ENCODE assay signal across 11 mouse cellular contexts in the genomic region with DNA sequence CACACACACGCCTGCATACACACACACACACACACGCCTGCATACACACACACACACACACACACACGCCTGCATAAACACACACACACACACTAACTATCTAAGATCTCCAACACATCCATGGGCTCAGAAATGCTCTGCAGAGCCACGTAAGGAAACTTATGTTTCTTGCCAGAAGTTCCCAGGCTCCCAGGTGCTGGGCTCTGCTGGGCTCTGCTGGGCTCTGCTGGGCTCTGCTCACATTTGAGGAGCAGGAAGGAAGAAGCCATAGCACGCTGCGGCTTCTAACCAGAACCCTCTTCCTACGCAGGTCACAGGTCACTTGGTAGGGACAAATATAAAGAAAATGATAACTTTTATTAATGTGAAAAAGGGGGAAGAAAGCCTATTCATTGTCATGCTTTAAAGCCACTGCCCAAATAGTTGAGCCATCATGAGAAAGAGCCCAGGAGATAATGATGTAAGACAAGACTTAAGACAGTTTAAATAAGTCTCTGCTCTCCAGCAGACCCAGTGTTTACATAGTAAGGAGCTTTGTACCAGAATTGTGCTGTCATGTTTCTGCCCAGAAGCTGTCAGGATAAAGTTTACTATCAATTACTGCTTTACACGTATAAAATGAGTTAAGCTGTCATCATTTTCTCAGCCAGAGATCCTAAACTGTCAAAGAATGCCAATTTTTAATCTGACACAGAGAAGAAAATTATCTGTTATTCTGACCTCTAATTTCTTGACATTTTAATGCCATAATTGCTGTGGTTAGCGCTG.
DNase-seq lines count a peak whose midpoint lies in the region; ATAC-seq and TF ChIP-seq lines count a peak whose summit lies in the region.
"Had no signal": no experiment of that assay in that cellular context is flagged by ENCODE, and none has a peak within 500 bp of the region (broad histone marks: within the 10 kb centered on the region; RNA-seq: fewer than 3 reads in every experiment).

No protein-coding gene starts in this region.

- H3K4me1 ChIP-seq in hindbrain, embryonic 13.5 days (replicated peaks), result peaks cover 31% of the 10 kb centered on the region
- H3K4me1 ChIP-seq in hindbrain, embryonic 11.5 days (replicated peaks; ENCODE audit: control insufficient read depth, insufficient read depth, low read length), result no peaks in the 10 kb centered on the region
- H3K4me1 ChIP-seq in thymus, adult 2 months (replicated peaks; ENCODE audit: control insufficient read depth, insufficient read depth, low read length), result no peaks in the 10 kb centered on the region

- TF ChIP-seq POLR2A in thymus, adult 2 months (IDR thresholded peaks at IDR 0.05; ENCODE audit: control insufficient read depth, extremely low read depth, insufficient read depth, low read length, poor library complexity), result no peak

- 0 out of 2 replicates have a peak overlapping the region, but pooled peaks have one; percentile 30 for H3K27ac ChIP-seq in hindbrain, embryonic 13.5 days
- H3K27ac ChIP-seq in hindbrain, embryonic 11.5 days (ENCODE audit: low read depth, low read length), result no peak overlapping the region
- no peak overlapping the region for H3K27ac ChIP-seq in thymus, adult 2 months (ENCODE audit: control insufficient read depth, insufficient read depth, low read length)
- H3K27ac ChIP-seq: hindbrain, embryonic 14.5 days had no signal

- no peak overlapping the region for H3K4me2 ChIP-seq in hindbrain, embryonic 13.5 days
- no peak overlapping the region for H3K4me2 ChIP-seq in hindbrain, embryonic 11.5 days (replicated peaks; ENCODE audit: low read depth, low read length)
- H3K4me2 ChIP-seq: hindbrain, embryonic 14.5 days; lung, embryonic 15.5 days had no signal

- no peaks in the 10 kb centered on the region for H3K27me3 ChIP-seq in hindbrain, embryonic 13.5 days
- H3K27me3 ChIP-seq in hindbrain, embryonic 11.5 days (ENCODE audit: control insufficient read depth, insufficient read depth, low read length), result no peaks in the 10 kb centered on the region
- H3K27me3 ChIP-seq in thymus, adult 2 months (ENCODE audit: control insufficient read depth, insufficient read depth, low read length), result no peaks in the 10 kb centered on the region
- H3K27me3 ChIP-seq: lung, embryonic 15.5 days had no signal

- WGBS in hindbrain, embryonic 13.5 days, result 71% methylated on average over 7 of the region's 9 CpGs
- 70% methylated on average over 9 of the region's 9 CpGs for WGBS in hindbrain, embryonic 11.5 days
- WGBS in thymus, adult 2 months, result 50% methylated on average over 9 of the region's 9 CpGs

- no peak for DNase-seq in hindbrain, embryonic 11.5 days (ENCODE audit: low spot score)
- DNase-seq in thymus, postnatal 14 days, result peak; percentile 5
- no peak for DNase-seq in thymus, adult 2 months
- DNase-seq in yolk sac, embryonic 10.5 days (ENCODE audit: low spot score), result peak; percentile 9
- DNase-seq in retina, postnatal 1 day, result no peak
- DNase-seq: cerebellum, postnatal 10 days had no signal

- no peak overlapping the region for H3K4me3 ChIP-seq in hindbrain, embryonic 13.5 days
- H3K4me3 ChIP-seq in hindbrain, embryonic 11.5 days (ENCODE audit: low read depth, low read length), result no peak overlapping the region
- no peak overlapping the region for H3K4me3 ChIP-seq in thymus, adult 2 months (ENCODE audit: control insufficient read depth, insufficient read depth, low read length)
- H3K4me3 ChIP-seq: lung, embryonic 15.5 days; myocyte had no signal

- H3K9me3 ChIP-seq in hindbrain, embryonic 13.5 days, result no peaks in the 10 kb centered on the region
- no peaks in the 10 kb centered on the region for H3K9me3 ChIP-seq in hindbrain, embryonic 11.5 days (ENCODE audit: control insufficient read depth, low read length)
- H3K9me3 ChIP-seq: lung, embryonic 15.5 days had no signal

- peaks cover 11% of the 10 kb centered on the region; the same call in 1 of the 2 replicates for H3K36me3 ChIP-seq in hindbrain, embryonic 13.5 days
- no peaks in the 10 kb centered on the region for H3K36me3 ChIP-seq in hindbrain, embryonic 11.5 days (ENCODE audit: control insufficient read depth, insufficient read depth, low read length)
- H3K36me3 ChIP-seq in thymus, adult 2 months (ENCODE audit: control insufficient read depth, insufficient read depth, low read length), result no peaks in the 10 kb centered on the region
- H3K36me3 ChIP-seq: lung, embryonic 15.5 days had no signal

- no peak overlapping the region for H3K9ac ChIP-seq in hindbrain, embryonic 13.5 days
- no peak overlapping the region for H3K9ac ChIP-seq in hindbrain, embryonic 11.5 days (ENCODE audit: low read depth, low read length)
- H3K9ac ChIP-seq: hindbrain, embryonic 14.5 days; lung, embryonic 15.5 days had no signal

- TF ChIP-seq CTCF in thymus, adult 2 months (IDR thresholded peaks at IDR 0.05; ENCODE audit: borderline replicate concordance, control insufficient read depth, extremely low read depth, insufficient read depth, low read length, poor library complexity), result no peak

- no peak for ATAC-seq in hindbrain, embryonic 13.5 days (ENCODE audit: low FRiP score)
- no peak for ATAC-seq in hindbrain, embryonic 11.5 days (ENCODE audit: low FRiP score)
- ATAC-seq in granulocyte monocyte progenitor cell, adult 5-6 weeks (replicated peaks; ENCODE audit: poor library complexity, severe bottlenecking), result peak; percentile 40

Comparison
In these comparisons a context has a peak if more than half of its experiments do, and no peak if none do; other contexts are left out.
1. DNase-seq: peak in thymus, postnatal 14 days (single experiment) and yolk sac, embryonic 10.5 days (single experiment); none in hindbrain, embryonic 11.5 days (single experiment), thymus, adult 2 months (single experiment) and retina, postnatal 1 day (single experiment).